Mouse (Mus musculus) kidney, adult 2 months (tissue): ENCODE results near the gene Tmtc2.

Source experiments
- CTCF ChIP-seq: fragments of 200-500 bp; conservative IDR thresholded peaks from 2 replicates; pipeline ENCODE4 v1.5.1; 2011; ENCODE audit warnings: low read depth, mild to moderate bottlenecking, control low read depth, low read length, moderate library complexity, mixed read lengths; ENCODE audit not compliant: insufficient read depth, insufficient read length
- POLR2A ChIP-seq: fragments of 200-500 bp; IDR thresholded peaks from one replicate; pipeline ENCODE4 v1.6.1; 2011; ENCODE audit warnings: low read depth, low read length, control low read depth

GRCm38 (mm10) chr10:105144382-105144781 is 429.9 kb downstream of the Tmtc2 start:
- TF ChIP-seq CTCF (no peak), POLR2A (no peak)
